Mouse (Mus musculus): ENCODE measurements around the gene Pdxdc1.

DNA sequence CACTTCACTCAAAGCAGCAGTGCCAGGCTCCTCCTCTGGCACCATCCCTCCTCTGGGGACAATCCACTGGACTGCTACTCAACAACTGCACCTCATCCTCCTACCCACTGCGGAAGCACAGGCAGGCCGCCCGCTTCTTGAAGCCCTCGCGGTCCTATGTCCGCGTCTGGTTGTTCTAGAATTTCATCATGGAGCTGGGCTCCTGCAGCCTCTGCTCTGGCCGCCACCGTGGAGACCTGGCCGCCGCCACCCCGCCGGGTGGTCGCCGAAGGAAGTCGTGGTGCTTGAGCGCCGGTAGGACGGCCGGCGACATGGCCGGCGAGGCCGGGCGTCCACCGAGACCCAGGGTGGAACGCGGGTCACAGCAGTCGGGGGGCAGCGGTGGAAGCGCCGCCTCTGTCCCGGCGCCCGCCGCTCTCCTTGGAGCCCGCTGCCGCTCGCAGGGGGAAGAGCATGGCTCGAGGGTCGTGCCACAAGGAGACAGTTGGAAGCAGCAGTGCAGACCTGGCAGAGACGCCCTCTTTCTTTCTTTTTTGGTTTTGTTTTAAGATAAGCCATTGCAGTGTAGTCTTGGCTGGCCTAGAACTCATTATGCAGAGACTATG is 34.9 kb downstream of the Pdxdc1 start:
- TF ChIP-seq CTCF (conservative IDR thresholded peaks at IDR 0.05; ENCODE audit: low read length) = no peak
- TF ChIP-seq POU5F1 (IDR thresholded peaks at IDR 0.05; ENCODE audit: borderline replicate concordance, low read length) = no peak
- TF ChIP-seq NANOG (IDR thresholded peaks at IDR 0.05; ENCODE audit: borderline replicate concordance, low read length) = no peak

Data from E14TG2a.4 (cell line).